21 mouse cellular contexts compared by ENCODE assay signal in the genomic region with DNA sequence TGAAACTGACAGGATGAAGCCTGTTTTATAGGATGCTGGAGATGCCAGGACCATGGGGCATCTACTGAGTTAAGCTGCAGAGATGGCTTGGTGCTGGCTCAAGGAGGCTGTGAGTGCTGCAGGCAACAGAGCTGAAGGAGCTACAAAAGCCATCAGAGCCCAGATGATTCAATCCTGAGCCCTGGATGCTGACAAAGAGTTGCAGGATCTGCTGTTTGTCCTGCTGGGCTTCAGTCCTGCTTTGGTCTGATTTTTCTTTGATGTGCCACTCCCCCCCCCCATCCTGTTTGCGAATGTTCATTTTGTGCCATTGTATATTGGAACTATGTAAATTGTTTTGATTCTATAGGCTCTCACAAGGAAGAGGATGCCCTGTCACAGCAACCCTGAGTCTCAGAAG. TPM values are rescaled to one million over a fixed set of nuclear protein-coding genes. Genes with fewer than 3 reads are reported as not detected.
DNase-seq lines count a peak whose midpoint lies in the region; ATAC-seq lines count a peak whose summit lies in the region.
"Had no signal": no experiment of that assay in that cellular context is flagged by ENCODE, and none has a peak within 500 bp of the region (broad histone marks: within the 10 kb centered on the region; RNA-seq: fewer than 3 reads in every experiment).

No protein-coding gene starts in this region.

- no peaks in the 10 kb centered on the region for H3K36me3 ChIP-seq in midbrain, embryonic 11.5 days (ENCODE audit: control insufficient read depth, insufficient read depth, low read length)
- no peaks in the 10 kb centered on the region for H3K36me3 ChIP-seq in midbrain, embryonic 13.5 days
- H3K36me3 ChIP-seq: G1E had no signal

- H3K4me3 ChIP-seq in midbrain, embryonic 11.5 days (ENCODE audit: low read depth, low read length): no peak overlapping the region
- H3K4me3 ChIP-seq in midbrain, embryonic 13.5 days (replicated peaks): no peak overlapping the region

- peak; percentile 78 for DNase-seq in heart, adult 11 months
- no peak for DNase-seq in heart, postnatal 14 days
- DNase-seq in midbrain, embryonic 11.5 days (ENCODE audit: low spot score, missing footprints): peak; percentile 78
- DNase-seq: adrenal gland, adult 2 months; adrenal gland, adult 8-10 months; adrenal gland, postnatal 10 days; adrenal gland, postnatal 14 days; adrenal gland, postnatal 25 days; adrenal gland, postnatal 36 days; B cell, adult 2 months; cerebellum, adult 11 months; cerebellum, adult 11-12 months; cerebellum, adult 18-20 months had no signal

- no peak overlapping the region for H3K9ac ChIP-seq in midbrain, embryonic 11.5 days (ENCODE audit: low read length)
- H3K9ac ChIP-seq in midbrain, embryonic 13.5 days (replicated peaks): no peak overlapping the region

- H3K9me3 ChIP-seq in midbrain, embryonic 11.5 days (ENCODE audit: control insufficient read depth, low read length): no peaks in the 10 kb centered on the region
- H3K9me3 ChIP-seq in midbrain, embryonic 13.5 days: no peaks in the 10 kb centered on the region

- 58% methylated on average over 1 of the region's 1 CpGs for WGBS in midbrain, embryonic 11.5 days
- 79% methylated on average over 1 of the region's 1 CpGs for WGBS in midbrain, embryonic 13.5 days

- no peak overlapping the region for H3K27ac ChIP-seq in midbrain, embryonic 11.5 days (ENCODE audit: low read depth, low read length)
- H3K27ac ChIP-seq in midbrain, embryonic 13.5 days: no peak overlapping the region

- intact Hi-C loops in heart, postnatal 14 days (cut with DNase I): no loop called here

- no peaks in the 10 kb centered on the region for H3K4me1 ChIP-seq in midbrain, embryonic 11.5 days (ENCODE audit: control insufficient read depth, insufficient read depth, low read length)
- H3K4me1 ChIP-seq in midbrain, embryonic 13.5 days (replicated peaks): no peaks in the 10 kb centered on the region

- ATAC-seq in midbrain, embryonic 11.5 days (ENCODE audit: low FRiP score): no peak
- no peak for ATAC-seq in midbrain, embryonic 13.5 days
- ATAC-seq: activated CD4-positive, CD25-positive, alpha-beta regulatory T cell, adult 4 months; CD4-positive, CD25-positive, alpha-beta regulatory T cell, adult 4 months; Patski had no signal

- H3K4me2 ChIP-seq in midbrain, embryonic 11.5 days: no peak overlapping the region
- H3K4me2 ChIP-seq in midbrain, embryonic 13.5 days (replicated peaks): no peak overlapping the region

- H3K27me3 ChIP-seq in midbrain, embryonic 11.5 days (ENCODE audit: control insufficient read depth, insufficient read depth, low read length): peaks cover 3% of the 10 kb centered on the region; the same call in 1 of the 2 replicates
- peaks cover 10% of the 10 kb centered on the region for H3K27me3 ChIP-seq in midbrain, embryonic 13.5 days
- H3K27me3 ChIP-seq: Patski had no signal

RNA-seq across cellular contexts. Expression of a gene that starts 29.9 kb away (rescaled TPM):
- not detected for total RNA-seq in heart, postnatal 14 days (2021)
- polyA plus RNA-seq in midbrain, embryonic 11.5 days (2014; fragmentation: Nextera tagmentation; extraction: Ambion mirVana): 3.1 and 3.4 TPM in 2 replicates
- polyA plus RNA-seq in midbrain, embryonic 13.5 days (2015; fragmentation: Nextera tagmentation; extraction: Ambion mirVana): 4.9 and 6.5 TPM in 2 replicates
- total RNA-seq: adrenal gland, adult 18-20 months; adrenal gland, adult 2 months; adrenal gland, adult 8-10 months; adrenal gland, postnatal 14 days; adrenal gland, postnatal 25 days; adrenal gland, postnatal 36 days; CH12.LX; MEL had no signal
- polyA plus RNA-seq: activated CD4-positive, CD25-positive, alpha-beta regulatory T cell, adult 4 months; adrenal gland, adult 2 months; CD4-positive, CD25-positive, alpha-beta regulatory T cell, adult 4 months; G1E; Patski had no signal

Comparison
In these comparisons a context has a peak if more than half of its experiments do, and no peak if none do; other contexts are left out.
1. DNase-seq: peak in heart, adult 11 months (single experiment) and midbrain, embryonic 11.5 days (single experiment); none in heart, postnatal 14 days (0 of 2).